Mouse (Mus musculus) MEL (cell line): Measurements from ENCODE around the gene Helz.

Experiments used
- CTCF ChIP-seq, 3 experiments: IDR thresholded peaks in 2 of 3; conservative IDR thresholded peaks in 1 of 3; 2 replicates each; pipeline ENCODE4 v1.5.1; 2011 to 2012; ENCODE audit warnings: low read length in 3 of 3, low read depth in 2 of 3, mild to moderate bottlenecking in 2 of 3, improper control_type of control experiment in 1 of 3, inconsistent platforms in 1 of 3, mixed read lengths in 1 of 3, moderate library complexity in 1 of 3; ENCODE audit not compliant: control insufficient read depth in 1 of 3, insufficient read depth in 1 of 3, poor library complexity in 1 of 3, severe bottlenecking in 1 of 3
- GATA1 ChIP-seq: IDR thresholded peaks from 2 replicates; pipeline ENCODE4 v1.6.1; 2011; ENCODE audit warnings: low read depth, low read length, improper control_type of control experiment
- JUND ChIP-seq: IDR thresholded peaks from 2 replicates; pipeline ENCODE4 v1.6.1; 2011; ENCODE audit warnings: low read depth, mild to moderate bottlenecking, improper control_type of control experiment, low read length
- MAX ChIP-seq: IDR thresholded peaks from 2 replicates; pipeline ENCODE4 v1.6.1; 2011; ENCODE audit warnings: low read length, improper control_type of control experiment
- MXI1 ChIP-seq: IDR thresholded peaks from 2 replicates; pipeline ENCODE4 v1.6.1; 2011; ENCODE audit warnings: mild to moderate bottlenecking, low read depth, low read length, improper control_type of control experiment
- NELFE ChIP-seq: IDR thresholded peaks from 2 replicates; pipeline ENCODE4 v1.6.1; 2011; ENCODE audit warnings: low read depth, low read length, improper control_type of control experiment
- POLR2A ChIP-seq, 2 experiments: IDR thresholded peaks; 2 replicates each; pipeline ENCODE4 v1.6.1; 2011 to 2012; ENCODE audit warnings: low read length in 2 of 2, mild to moderate bottlenecking in 2 of 2, control low read depth in 1 of 2, improper control_type of control experiment in 1 of 2, low read depth in 1 of 2, moderate library complexity in 1 of 2; ENCODE audit not compliant: control insufficient read depth in 1 of 2, insufficient read depth in 1 of 2, poor library complexity in 1 of 2
- POLR2AphosphoS2 ChIP-seq: IDR thresholded peaks from 2 replicates; pipeline ENCODE4 v1.6.1; 2011; ENCODE audit warnings: low read length, improper control_type of control experiment
- TAL1 ChIP-seq: IDR thresholded peaks from 2 replicates; pipeline ENCODE4 v1.6.1; 2012; ENCODE audit warnings: mild to moderate bottlenecking, inconsistent platforms, low read length, moderate library complexity, mixed read lengths
- TCF12 ChIP-seq: IDR thresholded peaks from 2 replicates; pipeline ENCODE4 v1.6.1; 2014; ENCODE audit warnings: low read depth, mild to moderate bottlenecking, inconsistent platforms, low read length, improper control_type of control experiment, moderate library complexity
- UBTF ChIP-seq: IDR thresholded peaks from 2 replicates; pipeline ENCODE4 v1.6.1; 2012; ENCODE audit warnings: low read depth, mild to moderate bottlenecking, inconsistent platforms, low read length, improper control_type of control experiment, moderate library complexity, borderline replicate concordance; ENCODE audit not compliant: insufficient read depth
- ZNF384 ChIP-seq: IDR thresholded peaks from 2 replicates; pipeline ENCODE4 v1.6.1; 2012; ENCODE audit warnings: low read depth, mild to moderate bottlenecking, inconsistent platforms, low read length, improper control_type of control experiment

GRCm38 (mm10) chr11:107509631-107510338 is 37.9 kb upstream of the Helz start:
- TF ChIP-seq POLR2A (IDR thresholded peaks at IDR 0.05; ENCODE audit: control insufficient read depth in 1 of 2, insufficient read depth in 1 of 2, low read depth in 1 of 2, low read length in 2 of 2, poor library complexity in 1 of 2) (no peak), POLR2AphosphoS2 (no peak), JUND (no peak), CTCF (IDR thresholded peaks at IDR 0.05 in 2 of 3, conservative IDR thresholded peaks at IDR 0.05 in 1 of 3; ENCODE audit: control insufficient read depth in 1 of 3, insufficient read depth in 1 of 3, low read depth in 2 of 3, low read length in 3 of 3, poor library complexity in 1 of 3, severe bottlenecking in 1 of 3) (peak; percentile 39 to 65 (median 53)), UBTF (no peak), MXI1 (no peak), ZNF384 (no peak), TCF12 (no peak), MAX (no peak), TAL1 (no peak), GATA1 (no peak), NELFE (no peak)
